Mouse (Mus musculus) cortical plate, adult 2 months (tissue): Measurements from ENCODE around the gene Dnah6.

Source experiments
- CTCF ChIP-seq: fragments of 200-500 bp; IDR thresholded peaks from 2 replicates; pipeline ENCODE4 v1.5.1; 2011; ENCODE audit warnings: mild to moderate bottlenecking, control low read depth, low read length; ENCODE audit not compliant: insufficient read depth; ENCODE audit errors: extremely low read depth
- POLR2A ChIP-seq: fragments of 200-500 bp; IDR thresholded peaks from 2 replicates; pipeline ENCODE4 v1.6.1; 2011; ENCODE audit warnings: mild to moderate bottlenecking, low read length, control low read depth; ENCODE audit not compliant: insufficient read depth; ENCODE audit errors: extremely low read depth

DNA sequence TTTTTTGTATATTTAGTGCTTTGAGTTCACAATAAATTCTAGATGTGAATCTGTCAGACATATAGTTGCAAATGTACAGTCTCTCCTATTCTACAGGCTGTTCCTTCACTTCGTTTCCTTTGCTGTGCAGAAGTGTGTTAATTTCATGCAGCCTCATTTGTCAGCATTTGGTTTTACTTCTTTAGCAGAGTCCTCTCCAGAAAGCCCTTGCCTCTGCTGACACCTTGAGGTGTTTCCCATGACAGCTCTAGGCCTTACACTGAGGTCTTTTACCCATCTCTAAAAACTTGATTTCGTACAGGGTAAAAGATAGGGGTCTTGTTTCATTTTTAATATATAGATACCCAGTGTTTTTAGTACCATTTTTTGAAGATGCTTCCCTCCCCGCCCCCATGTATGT is 54.2 kb downstream of the Dnah6 start:
- TF ChIP-seq CTCF (0 out of 2 replicates have a peak, but pooled peaks have one; percentile 4), POLR2A (no peak)
